Mouse (Mus musculus) thymus, adult 18-20 months (tissue): ENCODE data around the gene Eif4g3.
"Not testable (repeated sequence)": the region's sequence is repeated elsewhere in the genome, so short reads cannot be mapped to it uniquely, and the experiment has no call there.

Experiments used
- DNase-seq, 2 experiments: peaks; one replicate each; pipeline ENCODE4 v3.0.0; 2022; ENCODE audit warnings: mixed read lengths in 2 of 2

The Eif4g3 gene

GRCm38 (mm10) chr4:138029168-138029567, 36.3 kb downstream of the Eif4g3 start:
- no peak for DNase-seq

GRCm38 (mm10) chr4:138031828-138032227, 39.0 kb downstream of the Eif4g3 start:
- DNase-seq, result no peak

GRCm38 (mm10) chr4:138033871-138034270, 41.0 kb downstream of the Eif4g3 start:
- no peak for DNase-seq

DNA sequence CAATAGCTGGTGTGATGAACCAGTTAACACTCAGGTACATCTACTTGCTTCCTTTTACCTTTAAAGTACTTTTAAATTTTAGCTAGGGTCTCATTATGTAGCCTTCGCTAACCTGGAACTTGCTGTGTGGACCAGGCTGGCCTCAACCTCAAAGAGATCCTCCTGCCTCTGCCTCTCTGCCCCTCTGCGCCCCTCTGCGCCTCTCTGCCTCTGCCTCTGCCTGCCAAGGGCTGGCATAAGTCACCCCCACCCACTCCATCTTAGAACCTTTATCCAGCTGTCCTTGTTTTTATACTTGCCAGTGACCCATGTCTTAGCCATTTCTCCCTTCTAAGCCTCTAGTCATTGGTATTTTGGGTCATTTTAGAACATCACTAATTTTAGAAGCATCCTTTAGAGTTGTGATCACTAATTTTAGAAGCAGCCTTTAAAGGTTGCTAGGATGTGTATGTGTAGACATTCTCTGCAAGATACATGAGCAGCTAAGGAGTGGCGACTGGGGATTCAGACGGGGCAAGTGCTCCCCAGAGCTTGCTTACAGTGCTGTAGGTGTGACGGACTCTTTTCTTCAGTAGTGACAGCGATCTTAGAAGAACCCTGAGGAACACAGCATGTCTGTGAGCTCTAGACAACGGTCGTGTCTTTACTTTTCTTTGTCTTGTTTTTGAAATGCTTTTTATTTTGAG, 42.8 kb downstream of the Eif4g3 start:
- no peak for DNase-seq

DNA sequence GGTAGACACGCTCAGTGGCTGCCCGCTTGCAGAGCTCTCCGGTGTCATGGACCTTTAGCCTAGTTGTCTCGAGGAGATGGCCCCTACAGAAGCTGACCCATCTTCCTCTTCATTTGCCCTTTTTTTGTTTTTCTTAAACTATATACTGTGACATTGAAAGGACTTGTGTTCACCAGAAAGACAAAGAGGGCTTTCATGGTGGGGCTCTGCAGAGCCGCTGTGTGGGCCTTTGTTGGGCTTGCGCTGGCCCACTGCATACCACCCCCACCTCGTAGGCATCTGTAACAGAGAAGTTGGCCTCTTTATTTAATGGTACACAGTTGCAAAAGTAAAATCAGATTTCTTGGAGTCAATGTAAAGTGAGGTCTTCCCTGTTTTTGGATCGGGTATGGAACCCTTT, 44.3 kb downstream of the Eif4g3 start:
- DNase-seq, result no peak

- no peak for DNase-seq
These were observed 45.1 kb downstream of the Eif4g3 start for GRCm38 (mm10) chr4:138037896-138038295.

DNA sequence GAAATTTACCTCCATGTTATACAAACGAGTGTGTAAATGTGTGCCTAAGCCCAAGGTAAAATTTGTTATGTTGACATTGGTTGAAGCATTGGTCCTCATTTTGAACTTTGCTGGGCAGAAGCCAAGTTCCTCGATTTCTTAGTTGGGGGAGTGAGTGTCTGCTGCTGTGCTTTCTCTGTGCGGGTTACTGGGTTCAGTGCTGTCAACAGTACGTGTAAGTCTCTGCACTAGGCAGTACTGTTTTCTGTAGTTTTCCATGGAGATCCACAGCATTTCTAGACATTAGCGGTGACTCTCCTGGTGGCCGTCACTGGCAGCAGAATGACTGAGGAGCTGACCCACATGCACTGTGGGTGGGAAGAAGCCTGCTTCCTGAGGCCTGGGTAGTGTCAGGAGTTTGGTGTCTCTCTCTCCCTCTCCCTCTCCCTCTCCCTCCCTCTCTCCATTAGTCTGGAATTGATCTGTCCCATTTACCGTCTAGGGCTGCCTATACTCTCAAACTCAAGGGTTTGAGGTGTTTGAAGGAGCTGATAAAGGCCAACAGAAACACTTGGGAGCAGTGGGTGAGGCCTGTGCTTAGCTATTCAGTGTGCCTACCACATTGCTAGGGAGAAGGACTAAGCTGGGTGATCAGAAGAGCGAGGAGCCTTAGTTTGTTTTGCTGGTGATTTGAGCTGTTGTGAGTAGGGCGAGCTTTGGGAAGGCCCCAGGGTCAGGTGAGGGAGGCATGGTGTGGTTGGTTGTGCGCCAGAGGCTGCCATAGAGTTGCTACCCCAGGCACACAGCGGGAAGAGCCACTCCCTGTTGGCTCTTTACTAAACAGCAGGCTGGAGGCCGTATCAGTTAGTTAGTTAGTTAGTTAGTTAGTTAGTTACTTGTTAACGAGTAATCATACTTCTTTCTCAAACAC, 45.8 kb downstream of the Eif4g3 start:
- no peak for DNase-seq

DNA sequence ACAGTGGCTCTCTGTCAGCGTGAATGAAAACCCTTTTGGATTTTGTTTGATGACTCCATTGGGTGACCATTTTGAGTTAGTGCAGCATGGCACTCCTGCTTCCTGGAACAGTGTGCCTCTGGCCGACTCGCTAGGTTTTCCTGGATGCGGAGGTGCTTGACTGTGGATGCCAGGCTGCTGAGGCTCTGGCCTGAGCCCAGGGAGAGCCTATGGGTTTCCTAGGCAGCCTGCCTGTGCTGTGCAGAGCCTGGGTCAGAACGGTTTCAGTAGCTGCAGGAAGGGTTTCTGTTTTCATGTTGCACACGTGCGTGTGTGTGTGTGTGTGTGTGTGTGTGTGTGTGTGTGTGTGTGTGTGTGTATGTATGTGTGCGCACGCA, 46.4 kb downstream of the Eif4g3 start:
- no peak for DNase-seq

DNA sequence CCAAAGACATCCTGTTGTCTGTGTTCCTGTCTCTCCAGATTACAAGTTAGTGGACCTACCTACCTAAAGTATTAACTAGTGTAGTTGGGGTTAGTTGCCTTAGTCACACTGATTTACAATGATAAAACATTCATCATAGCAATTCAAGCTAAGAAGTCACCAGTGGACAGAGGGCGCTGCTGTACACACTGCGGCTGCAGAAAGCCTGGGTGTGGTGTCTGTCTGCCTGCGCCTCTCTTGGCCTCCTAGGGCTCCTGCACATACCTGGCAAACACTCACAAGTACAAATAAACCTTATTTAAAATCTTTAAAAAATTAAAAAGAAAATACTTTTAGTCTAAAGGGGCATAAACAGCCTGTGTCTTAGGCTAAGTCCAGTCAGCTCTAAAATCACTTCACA, 47.8 kb downstream of the Eif4g3 start:
- DNase-seq, result no peak

DNA sequence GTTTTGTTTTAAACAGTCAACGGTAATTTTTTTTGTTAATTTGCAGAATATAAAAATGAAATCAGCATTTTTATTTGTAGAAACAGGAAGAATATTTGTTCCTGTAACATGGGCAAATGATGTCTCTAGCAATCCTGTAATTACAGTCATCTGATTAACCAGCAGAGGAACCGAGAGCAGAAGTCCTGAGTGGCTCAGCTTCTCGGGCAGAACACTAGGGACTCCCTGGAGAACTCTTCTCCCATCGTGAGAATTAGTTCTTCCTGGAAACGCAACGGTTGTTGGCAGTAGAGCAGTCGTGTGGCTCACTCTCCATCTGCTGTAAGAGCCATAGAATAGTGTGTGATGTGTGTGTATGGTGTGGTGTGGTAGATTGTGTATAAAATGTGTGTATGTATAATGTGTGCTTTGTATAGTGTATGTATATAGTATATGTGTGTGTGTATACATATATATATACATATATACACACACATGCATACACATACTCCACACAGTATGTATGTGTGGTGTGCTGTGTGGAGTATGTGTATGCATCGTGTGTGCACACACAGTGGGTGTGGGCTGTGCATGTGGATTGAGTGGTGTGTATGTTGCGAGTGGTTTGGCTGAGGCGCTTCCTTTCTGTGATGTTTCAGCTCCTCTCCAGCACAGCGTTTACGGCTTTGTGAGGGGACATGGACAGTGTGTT, 48.9 kb downstream of the Eif4g3 start:
- no peak for DNase-seq

DNA sequence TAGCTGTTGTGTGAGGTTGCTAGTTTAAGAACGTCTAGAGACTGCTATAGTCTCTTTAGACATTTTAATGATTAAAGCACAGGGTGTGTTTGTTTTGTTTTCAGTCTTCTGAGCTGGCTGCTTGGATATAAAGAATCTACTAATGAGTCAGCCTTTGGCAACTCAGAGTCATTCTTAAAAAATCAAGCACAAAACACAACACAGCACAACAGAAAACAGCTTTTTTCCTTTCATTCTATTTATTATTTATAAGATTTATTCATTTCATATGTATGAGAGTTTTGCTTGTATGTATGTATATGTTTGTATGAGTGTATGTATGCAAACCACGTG, 49.4 kb downstream of the Eif4g3 start:
- DNase-seq, result no peak

DNA sequence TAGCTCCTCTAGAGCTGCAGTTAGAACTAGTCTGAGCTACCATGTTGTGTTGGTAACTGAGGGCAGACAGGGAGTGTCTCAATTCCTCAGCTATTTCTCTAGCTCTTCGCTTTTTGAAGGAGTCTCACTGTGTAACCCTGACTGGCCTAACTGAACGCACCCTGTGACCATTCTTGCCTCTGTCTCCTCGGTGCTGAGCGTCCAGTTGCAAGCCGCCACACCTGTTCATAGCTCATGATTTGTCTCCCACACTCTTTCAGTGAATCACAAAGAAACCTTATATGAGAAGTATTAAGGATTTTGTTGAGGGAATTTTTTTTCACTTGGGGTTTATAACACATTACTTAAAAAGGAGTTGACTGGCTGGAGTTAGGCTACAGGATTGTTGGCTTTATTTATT, 49.8 kb downstream of the Eif4g3 start:
- DNase-seq, result no peak

DNA sequence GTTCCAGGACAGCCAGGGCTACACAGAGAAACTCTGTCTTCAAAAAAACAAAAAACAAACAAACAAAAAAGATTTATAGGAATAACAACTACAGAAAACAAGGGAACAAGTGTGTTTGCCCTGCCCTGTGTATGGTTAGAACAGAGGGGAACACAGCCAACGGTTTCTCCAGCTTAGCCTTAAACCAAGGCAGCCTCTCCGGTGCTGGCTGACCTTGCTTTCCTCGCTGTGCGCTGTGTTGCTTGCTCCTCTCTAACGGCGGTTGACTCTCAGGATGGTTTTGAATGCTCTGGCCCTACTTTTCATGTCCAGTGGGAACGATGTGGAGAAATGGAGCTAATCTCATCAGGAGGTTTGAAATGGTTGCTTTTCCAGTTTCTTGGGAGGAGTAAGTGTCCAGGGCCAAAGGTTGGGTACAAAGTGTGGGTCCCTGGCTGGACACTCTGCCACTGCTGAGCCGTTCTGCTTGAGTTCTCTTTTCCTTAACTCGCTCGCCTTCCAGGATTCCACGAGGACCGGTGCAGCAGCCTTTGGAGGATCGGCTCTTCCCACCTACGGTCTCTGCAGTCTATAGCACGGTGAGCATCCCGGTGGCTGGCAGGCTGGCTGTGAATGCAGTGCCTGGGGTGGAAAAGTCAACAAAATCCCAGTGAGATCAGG, 52.1 kb downstream of the Eif4g3 start:
- DNase-seq, result no peak

GRCm38 (mm10) chr4:138045809-138046208, 53.0 kb downstream of the Eif4g3 start:
- no peak for DNase-seq

DNA sequence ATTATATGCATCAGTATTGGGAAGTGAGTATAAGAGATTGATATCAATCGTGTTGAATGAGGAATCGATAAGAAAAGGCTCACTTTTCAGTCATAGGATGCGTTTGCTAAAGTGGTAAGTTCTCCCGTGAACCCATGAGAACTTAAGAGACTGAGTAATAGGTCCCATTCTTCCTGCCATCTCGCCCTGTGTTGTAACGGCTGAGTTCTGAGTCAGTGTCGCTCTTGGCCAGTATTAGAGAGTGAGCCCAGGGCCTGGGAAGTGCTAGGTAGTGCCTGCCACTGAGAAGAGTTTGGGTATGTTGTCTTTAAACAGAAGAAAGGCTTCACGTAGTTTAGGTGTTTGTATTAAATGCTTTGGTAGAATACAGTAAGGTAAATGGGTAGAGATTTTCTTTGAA, 53.5 kb downstream of the Eif4g3 start:
- DNase-seq, result no peak

DNA sequence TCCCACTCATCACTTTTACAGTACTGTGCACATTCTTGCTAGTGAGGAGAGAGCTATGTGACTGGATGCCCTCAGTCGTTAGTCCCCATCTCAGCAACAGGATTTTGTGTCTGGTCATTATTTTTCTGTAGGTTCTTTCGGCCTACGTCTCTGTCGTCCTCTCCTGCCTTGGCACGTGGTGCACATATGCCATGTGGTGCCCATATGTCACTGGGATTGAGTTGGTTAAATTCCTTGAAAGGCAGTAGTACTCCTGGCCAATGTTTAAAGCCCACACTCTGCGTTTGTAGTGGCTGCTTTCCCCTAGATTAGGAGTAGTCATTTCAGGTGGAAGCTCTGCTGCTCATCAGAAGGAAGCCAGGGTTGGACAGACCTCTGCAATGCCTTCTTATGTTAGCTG, 56.7 kb downstream of the Eif4g3 start:
- no peak for DNase-seq

- no peak for DNase-seq
These were observed 58.7 kb downstream of the Eif4g3 start for GRCm38 (mm10) chr4:138051488-138051887.

DNA sequence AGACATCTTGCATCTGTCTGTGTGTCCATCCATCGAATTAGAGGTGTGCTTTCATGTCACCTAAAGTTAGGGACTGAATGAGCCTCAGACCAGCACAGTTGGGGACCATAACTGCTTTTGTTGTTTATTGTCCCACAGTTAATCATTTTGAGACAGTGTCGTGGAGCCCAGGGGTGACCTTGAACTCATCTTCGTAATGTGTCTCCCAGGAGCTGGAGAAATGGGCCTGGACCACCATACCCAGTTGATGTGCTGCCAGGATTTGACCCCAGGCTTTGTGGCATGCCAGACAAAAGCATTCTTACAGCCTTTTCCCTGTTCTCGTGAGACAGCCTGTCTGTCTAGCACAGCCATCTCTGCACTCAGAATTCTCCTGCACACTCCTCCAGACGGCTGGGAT, 63.8 kb downstream of the Eif4g3 start:
- DNase-seq, result no peak

- DNase-seq, result not testable (repeated sequence)
These were observed 64.5 kb downstream of the Eif4g3 start for GRCm38 (mm10) chr4:138057196-138057754.

- no peak for DNase-seq
These were observed 68.3 kb downstream of the Eif4g3 start for GRCm38 (mm10) chr4:138061161-138061560.

DNA sequence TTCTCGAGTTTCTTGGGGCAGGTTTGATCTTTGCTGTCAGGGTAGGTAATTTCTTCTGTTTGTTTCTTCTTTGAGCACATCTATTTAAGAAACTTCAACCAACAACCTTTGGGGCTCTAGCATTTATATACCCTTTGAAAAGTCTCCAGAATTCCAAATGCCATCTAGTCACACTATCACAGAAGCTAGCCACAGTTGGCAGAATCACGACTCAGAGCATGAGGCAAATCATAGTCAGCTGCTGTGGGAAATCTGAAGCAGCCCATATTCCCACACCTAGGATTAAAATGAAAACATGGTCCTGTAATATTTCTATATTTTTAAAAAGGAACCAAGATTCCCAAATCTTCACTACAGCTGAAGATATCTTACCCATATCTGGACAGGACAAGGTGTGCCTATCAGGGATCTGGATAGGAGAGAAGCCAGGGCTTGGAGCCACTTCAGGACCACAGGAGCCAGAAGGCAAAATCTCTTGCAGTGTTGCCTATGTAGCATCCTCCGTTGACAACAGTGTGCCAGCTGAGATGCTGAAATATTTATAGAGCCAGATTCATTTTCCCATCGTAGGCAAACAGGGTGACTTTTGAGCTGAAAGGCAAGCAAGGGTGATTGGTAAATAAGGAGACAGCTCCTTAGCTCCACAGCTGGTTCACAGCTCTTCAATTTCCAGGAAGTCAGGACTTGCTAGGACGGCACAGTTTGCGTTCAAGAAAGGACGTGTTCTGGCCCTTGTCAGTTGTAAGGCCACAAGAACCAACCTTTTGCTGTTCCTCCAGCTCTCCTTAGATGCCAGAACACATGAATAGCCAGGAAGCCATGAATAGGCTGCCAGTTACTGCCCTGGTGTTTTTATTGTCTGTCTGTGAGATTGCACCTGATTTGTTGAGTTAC, 70.8 kb downstream of the Eif4g3 start:
- no peak for DNase-seq
